14 mouse cellular contexts compared by ENCODE assay signal in the genomic region with DNA sequence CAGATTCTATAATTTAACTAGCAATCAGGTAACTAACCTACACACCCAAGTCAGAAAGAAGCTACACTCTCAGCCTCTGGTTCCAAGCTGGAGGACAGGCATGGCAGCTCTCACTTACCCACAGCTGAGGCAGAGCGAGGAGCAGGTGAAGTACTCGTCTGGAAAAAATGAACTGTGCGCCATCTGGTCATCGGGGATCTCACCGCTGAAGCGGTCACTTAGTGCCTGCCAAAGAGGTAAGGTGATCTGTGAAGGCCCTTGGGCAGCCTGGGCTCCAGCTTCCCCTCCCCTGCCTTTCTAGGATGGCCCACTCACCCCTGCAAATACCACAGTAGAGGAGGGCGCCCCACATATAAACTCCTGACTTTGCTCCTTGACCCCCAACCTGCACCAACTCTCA. TPM values are rescaled to one million over a fixed set of nuclear protein-coding genes. Genes with fewer than 3 reads are reported as not detected.
A peak's percentile ranks its signal among the peaks of the same experiment; 100 is the strongest.
DNase-seq lines count a peak whose midpoint lies in the region.
"Had no signal": no experiment of that assay in that cellular context is flagged by ENCODE, and none has a peak within 500 bp of the region (broad histone marks: within the 10 kb centered on the region; RNA-seq: fewer than 3 reads in every experiment).

No protein-coding gene starts in this region.

- intact Hi-C loops in gastrocnemius, postnatal 36 days (cut with DNase I): no loop called here

- peak; percentile 64 for DNase-seq in gastrocnemius, adult 18-20 months (ENCODE audit: low spot score)
- no peak for DNase-seq in gastrocnemius, postnatal 36 days
- DNase-seq in brain, adult 2 months (ENCODE audit: low read depth, low spot score): peak; percentile 48
- peak; percentile 27 for DNase-seq in cerebellum, adult 8-10 months
- DNase-seq in cerebellum, postnatal 36 days: peak; percentile 48 to 49
- DNase-seq in ovary, postnatal 14 days (ENCODE audit: low spot score): no peak
- no peak for DNase-seq in liver
- DNase-seq: adrenal gland, postnatal 14 days; forebrain, postnatal 0 days; heart, postnatal 14 days; kidney, adult 2 months; kidney, postnatal 10 days; right cerebral cortex, adult 18-20 months; thymus, postnatal 4 days had no signal

RNA-seq across cellular contexts. Expression of gene Dcaf4, which starts 38.2 kb away (rescaled TPM):
- 10 to 100 TPM; 19.6 to 21.2 TPM for total RNA-seq in gastrocnemius, adult 18-20 months (2021)
- total RNA-seq in gastrocnemius, postnatal 36 days (2021): 10 to 100 TPM; 20.3 to 20.7 TPM

RNA-seq across cellular contexts. Expression of gene Zfyve1, which starts 38.5 kb away (rescaled TPM):
- 10 to 100 TPM; 20.0 to 23.8 TPM for total RNA-seq in gastrocnemius, adult 18-20 months (2021)
- total RNA-seq in gastrocnemius, postnatal 36 days (2021): 10 to 100 TPM; 17.0 to 17.7 TPM

Comparison
In these comparisons a context has a peak if more than half of its experiments do, and no peak if none do; other contexts are left out.
1. DNase-seq: peak in gastrocnemius, adult 18-20 months (single experiment), brain, adult 2 months (single experiment), cerebellum, adult 8-10 months (single experiment) and cerebellum, postnatal 36 days (2 of 2); none in gastrocnemius, postnatal 36 days (0 of 2), ovary, postnatal 14 days (single experiment) and liver (single experiment).